Mouse (Mus musculus) thymus, postnatal 10 days (tissue): ENCODE results near the gene 1700029P11Rik.
"Not testable (repeated sequence)": the region's sequence is repeated elsewhere in the genome, so short reads cannot be mapped to it uniquely, and the experiment has no call there.

Source experiments
- DNase-seq, 2 experiments: peaks; one replicate each; pipeline ENCODE4 v3.0.0; 2021; ENCODE audit warnings: low spot score in 2 of 2

Gene 1700029P11Rik

DNA sequence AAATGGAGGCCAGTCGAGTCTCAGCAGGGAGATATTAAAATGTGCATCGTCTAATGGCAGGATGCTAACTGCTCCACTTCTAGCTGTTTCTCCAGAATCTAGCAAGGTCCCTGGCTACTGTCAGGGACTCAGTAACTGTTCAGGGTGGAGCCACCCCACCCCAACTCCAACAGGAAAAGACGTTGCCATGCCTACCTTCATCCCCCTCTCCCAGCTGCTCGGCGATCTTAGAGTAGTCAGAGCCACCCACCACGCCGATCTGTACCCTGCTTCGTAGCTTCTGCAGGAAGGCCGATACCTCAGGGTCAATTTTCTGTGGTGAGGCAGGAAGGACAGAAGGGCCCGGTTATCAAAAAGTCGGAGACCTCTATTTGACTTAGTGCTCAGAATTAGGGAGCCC, 22.7 kb upstream of the 1700029P11Rik start:
- DNase-seq, result no peak

DNA sequence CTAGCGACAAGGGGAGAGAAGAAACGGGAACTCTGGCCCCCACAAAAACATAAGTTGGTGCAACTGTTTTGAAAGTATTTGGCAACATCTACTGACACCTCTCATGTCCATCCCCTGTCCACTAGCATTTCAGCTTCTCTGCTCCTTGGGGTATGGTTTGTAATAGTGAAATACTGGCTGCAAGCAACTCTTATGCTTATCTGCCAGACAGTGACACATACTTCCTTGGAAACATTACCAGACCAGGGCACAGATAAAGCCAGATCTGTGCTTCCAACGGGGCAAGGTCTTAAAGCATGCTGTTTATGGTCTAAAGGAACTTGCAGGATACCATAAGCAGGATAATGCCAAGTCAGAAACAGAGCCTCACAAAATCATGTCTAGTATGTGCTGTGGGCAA, 21.4 kb upstream of the 1700029P11Rik start:
- DNase-seq, result no peak

DNA sequence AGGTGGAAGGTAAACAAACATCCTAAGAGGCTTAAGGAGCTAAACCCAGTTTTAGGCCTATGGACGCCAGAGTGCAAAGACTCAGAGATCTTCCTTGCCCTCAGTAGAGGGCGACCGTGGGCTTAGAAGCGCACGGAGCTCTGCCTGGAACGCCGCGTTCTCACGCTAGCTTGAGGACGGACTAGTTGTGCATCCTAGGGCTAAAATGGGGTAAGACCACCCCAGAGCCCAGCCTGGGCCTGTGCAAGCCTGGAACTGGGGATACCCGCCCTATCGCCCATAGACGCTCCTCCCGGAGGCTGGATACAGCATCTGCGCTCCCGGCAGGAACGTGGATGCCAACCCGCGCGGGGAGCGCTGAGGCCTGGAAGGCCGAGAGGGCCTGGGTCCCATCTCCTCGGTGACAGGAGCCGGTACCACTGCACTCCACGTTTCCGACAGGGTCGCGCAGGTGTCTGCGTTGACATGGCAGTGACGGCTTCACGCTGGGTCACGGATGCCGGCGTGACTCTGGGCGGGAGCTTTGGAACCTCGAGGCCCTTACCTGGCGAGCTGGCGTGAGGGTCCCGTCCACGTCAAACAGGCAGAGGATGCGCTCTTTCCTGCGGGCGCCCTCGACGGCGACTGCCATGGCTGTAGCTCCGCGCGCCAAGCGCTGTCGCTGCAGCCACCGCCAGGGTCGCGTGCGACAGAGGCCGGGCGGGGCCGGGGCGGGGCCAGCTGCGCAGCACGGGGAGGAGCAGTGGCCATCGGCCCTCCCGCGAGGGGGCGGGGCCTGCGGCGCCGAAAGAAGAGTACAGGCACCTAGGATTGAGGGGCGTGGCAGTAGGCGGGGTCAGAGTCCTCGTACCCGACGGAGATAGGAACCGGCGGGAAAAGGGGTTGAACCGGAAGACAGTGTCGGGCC, 19.9 kb upstream of the 1700029P11Rik start, which contains the start of gene Pmm1:
Gene Pmm1, minus strand, starts transcription at position 760 of the 907 bp plus-strand sequence.
- DNase-seq, result peak; percentile 99 to 100

GRCm38 (mm10) chr15:81961078-81961451, 19.3 kb upstream of the 1700029P11Rik start:
- DNase-seq, result no peak

GRCm38 (mm10) chr15:81964262-81964661, 16.1 kb upstream of the 1700029P11Rik start:
- no peak for DNase-seq

GRCm38 (mm10) chr15:81964980-81965545, 15.3 kb upstream of the 1700029P11Rik start:
- no peak for DNase-seq

DNA sequence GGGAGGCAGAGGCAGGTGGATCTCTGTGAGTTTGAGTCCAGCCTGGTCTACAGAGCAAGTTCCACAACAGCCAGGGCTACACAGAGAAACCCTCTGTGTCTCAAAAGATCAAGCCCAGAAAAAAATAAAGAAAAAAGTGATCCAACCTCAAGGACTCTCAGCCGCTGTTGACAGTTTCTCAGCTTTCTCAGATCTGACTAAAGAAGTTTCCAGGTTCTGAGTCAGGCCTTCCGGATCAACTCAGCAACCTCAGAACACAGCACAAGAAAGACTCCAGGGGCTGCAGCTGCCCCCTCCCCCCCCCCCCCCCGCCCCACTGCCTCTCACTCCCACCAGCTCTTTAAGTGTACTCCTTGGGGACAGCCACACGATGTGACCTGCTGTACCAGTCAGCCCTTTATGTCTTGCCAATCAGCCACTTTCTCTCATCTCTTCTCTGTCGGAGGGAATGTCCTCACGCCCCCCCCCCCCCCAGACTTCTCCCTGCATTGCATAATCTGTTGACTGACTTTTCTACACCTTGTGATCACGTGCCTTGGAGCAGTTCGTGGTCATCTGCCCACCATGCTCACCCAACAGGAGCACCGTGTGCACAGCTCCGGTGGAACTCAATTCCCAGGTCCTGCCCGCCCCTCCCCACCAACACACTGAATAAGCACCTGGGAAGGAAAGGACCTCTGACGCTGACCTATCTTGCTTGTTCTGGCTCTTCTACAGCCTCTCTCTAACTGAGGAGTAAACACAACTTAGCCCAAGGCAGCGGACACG, 14.1 kb upstream of the 1700029P11Rik start:
- DNase-seq, result no peak

GRCm38 (mm10) chr15:81967821-81968220, 12.5 kb upstream of the 1700029P11Rik start:
- no peak for DNase-seq

- no peak for DNase-seq
Measured at GRCm38 (mm10) chr15:81968447-81968846, 11.9 kb upstream of the 1700029P11Rik start.

DNA sequence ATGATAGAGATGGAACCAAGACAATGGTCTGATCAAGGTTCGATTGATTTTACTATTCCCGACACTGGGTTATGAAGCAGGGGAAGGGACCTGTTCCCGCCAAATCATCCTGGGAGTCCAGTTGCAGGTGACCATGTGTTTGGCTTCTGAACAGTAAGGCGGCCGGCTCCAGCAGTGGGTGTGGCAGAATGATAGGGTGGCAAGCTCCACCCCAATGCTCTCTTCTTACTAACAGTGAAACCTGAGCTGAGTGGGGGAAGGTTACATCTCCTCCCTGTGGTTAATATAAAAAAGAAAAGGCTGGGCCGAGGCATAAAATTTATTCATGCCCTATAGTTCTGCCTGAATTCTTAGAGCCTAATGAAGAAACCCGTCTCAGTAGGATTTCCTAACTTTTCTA, 11.2 kb upstream of the 1700029P11Rik start:
- no peak for DNase-seq

DNA sequence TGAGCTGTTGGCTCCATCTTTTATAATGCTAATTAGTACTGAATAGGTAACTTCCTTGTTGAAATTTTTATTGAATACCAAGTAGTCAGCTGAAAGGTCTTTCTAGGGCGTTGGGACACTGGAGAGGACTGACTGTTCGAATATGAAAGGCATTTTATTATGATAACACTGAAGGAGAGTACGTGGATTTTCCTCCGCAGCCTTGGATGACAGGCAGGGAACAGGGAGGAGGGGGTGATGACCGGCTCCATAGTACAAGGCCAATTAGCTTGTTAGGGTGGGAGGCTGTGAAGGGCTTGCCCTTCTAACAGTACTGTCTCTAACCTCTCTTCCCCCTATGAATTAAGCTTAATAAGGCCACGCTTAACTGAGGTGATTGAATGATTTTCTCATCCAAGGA, 10.7 kb upstream of the 1700029P11Rik start:
- DNase-seq, result not testable (repeated sequence)

GRCm38 (mm10) chr15:81970498-81970897, 9.8 kb upstream of the 1700029P11Rik start:
- DNase-seq, result not testable (repeated sequence)

- not testable (repeated sequence) for DNase-seq
Measured at GRCm38 (mm10) chr15:81975156-81975555, 5.2 kb upstream of the 1700029P11Rik start.

GRCm38 (mm10) chr15:81982173-81982572, 1.8 kb downstream of the 1700029P11Rik start:
- DNase-seq, result no peak

GRCm38 (mm10) chr15:81985267-81986161, 5.2 kb downstream of the 1700029P11Rik start:
- no peak for DNase-seq

DNA sequence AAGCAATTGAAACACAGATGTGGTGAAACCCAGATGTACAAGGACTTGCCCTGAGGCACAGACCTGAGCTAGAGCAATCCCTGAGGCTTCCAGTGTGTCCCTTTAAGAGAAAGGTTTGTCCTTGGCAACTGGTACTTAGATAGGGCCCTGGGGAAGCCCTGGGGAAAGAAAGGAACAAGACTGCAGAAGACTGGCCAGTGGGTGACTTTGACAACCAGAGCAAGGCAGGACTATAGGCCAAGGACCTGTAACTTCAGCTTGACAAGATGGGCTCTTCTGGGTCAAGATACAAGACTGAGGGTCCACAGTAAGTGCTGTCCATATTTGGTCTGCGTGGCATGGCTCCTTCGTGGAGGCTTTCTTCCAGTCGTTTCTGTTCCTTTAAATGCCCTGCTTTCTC, 7.3 kb downstream of the 1700029P11Rik start, which contains the start of gene Xrcc6:
Gene Xrcc6, plus strand, starts transcription at position 190 of the 400 bp plus-strand sequence.
- DNase-seq, result no peak

DNA sequence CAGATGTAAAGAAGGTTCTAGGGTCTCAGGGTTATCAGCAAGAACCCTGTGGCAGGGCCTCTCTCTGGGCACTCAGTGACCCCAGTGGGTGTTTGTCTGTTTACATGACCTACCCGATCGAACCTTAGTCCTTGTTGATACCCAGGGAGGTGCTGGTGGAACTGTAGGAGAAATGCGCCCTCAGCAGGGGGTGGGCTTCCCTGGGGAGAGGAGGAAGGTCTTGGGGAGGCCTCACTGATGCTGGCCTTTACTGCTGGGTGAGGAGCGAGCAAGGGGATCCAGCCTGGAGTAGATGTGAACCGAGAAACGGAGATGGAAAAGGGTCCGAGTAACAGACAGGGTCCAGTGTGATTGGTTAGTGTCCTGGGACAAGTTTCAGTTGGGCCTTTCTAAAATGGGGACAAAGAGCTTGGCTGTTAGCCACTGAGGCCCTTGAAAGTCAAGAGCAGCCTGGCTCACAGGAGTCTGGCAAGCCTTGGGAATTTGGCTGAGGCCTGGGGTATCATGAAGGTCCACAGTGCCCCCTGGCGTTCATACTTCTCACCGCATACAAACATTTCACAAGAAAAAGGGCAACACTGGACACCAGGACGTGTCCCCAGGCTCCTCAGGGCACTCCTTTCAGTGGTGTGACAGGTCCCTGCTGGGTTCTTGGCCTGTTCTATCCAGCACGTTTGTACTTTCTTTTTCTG, 9.2 kb downstream of the 1700029P11Rik start:
- DNase-seq, result peak; percentile 27 to 73

- DNase-seq, result no peak
Measured at GRCm38 (mm10) chr15:81990549-81990948, 10.2 kb downstream of the 1700029P11Rik start.

- no peak for DNase-seq
Measured at GRCm38 (mm10) chr15:81993992-81994391, 13.7 kb downstream of the 1700029P11Rik start.

DNA sequence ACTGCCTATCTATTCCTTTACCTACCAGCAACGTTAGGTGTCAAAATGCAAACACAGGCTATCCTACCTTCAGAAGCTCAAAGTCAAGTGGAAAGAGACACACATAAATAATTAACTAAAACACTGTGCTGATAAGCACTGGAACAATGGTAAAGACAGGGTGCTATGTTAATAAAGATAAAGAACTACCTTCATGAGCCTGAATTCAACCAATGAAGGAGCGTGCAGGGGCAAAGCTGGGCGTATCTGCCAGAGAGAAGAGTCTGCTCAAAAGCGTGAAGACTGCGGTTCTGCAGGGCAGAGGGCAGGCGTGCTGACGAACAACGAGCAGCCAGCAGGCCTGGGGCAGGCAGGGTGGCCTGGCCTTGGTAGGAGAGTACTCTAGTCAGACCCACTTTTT, 23.9 kb downstream of the 1700029P11Rik start:
- DNase-seq, result no peak

DNA sequence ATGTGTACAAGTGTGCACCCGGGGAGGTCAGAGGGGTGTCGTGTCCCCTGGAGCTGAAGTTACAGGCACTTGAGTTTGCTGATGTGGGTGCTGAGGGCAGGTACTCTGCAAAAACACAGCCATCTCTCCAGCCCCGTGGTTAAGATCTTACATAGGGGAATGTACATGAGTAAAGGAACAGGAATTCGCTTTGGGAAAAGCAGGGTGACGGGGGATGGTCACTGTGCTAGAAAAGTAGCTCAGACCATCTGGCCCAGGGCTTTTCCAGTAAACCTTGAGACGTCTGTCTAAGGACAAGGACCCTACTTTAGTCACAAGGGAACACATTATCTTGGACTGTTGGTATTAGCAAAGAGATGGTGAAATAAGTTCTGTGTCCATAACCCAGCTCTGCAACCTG, 31.6 kb downstream of the 1700029P11Rik start:
- no peak for DNase-seq
